Mouse (Mus musculus) small intestine, adult 2 months (tissue): Measurements from ENCODE around the gene Ugt1a8.

Experiments
- CTCF ChIP-seq: fragments of 200-500 bp; IDR thresholded peaks from 2 replicates; pipeline ENCODE4 v1.5.1; 2012; ENCODE audit warnings: low read depth, mild to moderate bottlenecking, control low read depth, inconsistent platforms, low read length, moderate library complexity, mixed read lengths; ENCODE audit not compliant: insufficient replicate concordance, insufficient read length; ENCODE audit errors: extremely low read depth
- POLR2A ChIP-seq: fragments of 200-500 bp; IDR thresholded peaks from 2 replicates; pipeline ENCODE4 v1.6.1; 2012; ENCODE audit warnings: low read depth, mild to moderate bottlenecking, control low read depth, inconsistent platforms, low read length, moderate library complexity

GRCm38 (mm10) chr1:88230421-88230820 lies 142.8 kb downstream of the Ugt1a8 start:
- TF ChIP-seq CTCF (no peak), POLR2A (no peak)
